Mouse (Mus musculus) right cerebral cortex, postnatal 25 days (tissue): ENCODE data around the gene Rnf212b.

Experiments used
- DNase-seq: peaks from one replicate; pipeline ENCODE4 v3.0.0; 2022

Gene Rnf212b

GRCm38 (mm10) chr14:54799686-54800085 is 14.3 kb upstream of the Rnf212b start:
- no peak for DNase-seq

- no peak for DNase-seq
These were observed 11.5 kb upstream of the Rnf212b start for GRCm38 (mm10) chr14:54802428-54802827.

- no peak for DNase-seq
These were observed 7.8 kb upstream of the Rnf212b start for GRCm38 (mm10) chr14:54806124-54806523.

GRCm38 (mm10) chr14:54808718-54809667 is 4.9 kb upstream of the Rnf212b start:
- no peak for DNase-seq

GRCm38 (mm10) chr14:54809668-54810033 is 4.3 kb upstream of the Rnf212b start:
- no peak for DNase-seq

- DNase-seq, result no peak
These were observed 1.8 kb downstream of the Rnf212b start for GRCm38 (mm10) chr14:54815737-54816136.

GRCm38 (mm10) chr14:54817791-54818190 is 3.9 kb downstream of the Rnf212b start:
- DNase-seq, result no peak

- DNase-seq, result no peak
These were observed 8.4 kb downstream of the Rnf212b start for GRCm38 (mm10) chr14:54822301-54822700.

GRCm38 (mm10) chr14:54823716-54824115 is 9.8 kb downstream of the Rnf212b start:
- no peak for DNase-seq

- DNase-seq, result peak; percentile 7
These were observed 29.5 kb downstream of the Rnf212b start for GRCm38 (mm10) chr14:54843461-54843860.

- no peak for DNase-seq
These were observed 41.8 kb downstream of the Rnf212b start for GRCm38 (mm10) chr14:54855726-54856125.

GRCm38 (mm10) chr14:54856703-54857102 is 42.8 kb downstream of the Rnf212b start:
- DNase-seq, result no peak

- no peak for DNase-seq
These were observed 44.0 kb downstream of the Rnf212b start for GRCm38 (mm10) chr14:54857891-54858290.

- no peak for DNase-seq
These were observed 46.6 kb downstream of the Rnf212b start for GRCm38 (mm10) chr14:54860511-54860910.

- DNase-seq, result peak; percentile 93
These were observed 49.8 kb downstream of the Rnf212b start for GRCm38 (mm10) chr14:54863501-54864312.

GRCm38 (mm10) chr14:54864313-54865036 is 50.5 kb downstream of the Rnf212b start:
- DNase-seq, result no peak

- DNase-seq, result no peak
These were observed 51.7 kb downstream of the Rnf212b start for GRCm38 (mm10) chr14:54865626-54866025.

- no peak for DNase-seq
These were observed 52.3 kb downstream of the Rnf212b start for GRCm38 (mm10) chr14:54866268-54866667.

- no peak for DNase-seq
These were observed 53.0 kb downstream of the Rnf212b start for GRCm38 (mm10) chr14:54866936-54867335.

- no peak for DNase-seq
These were observed 54.1 kb downstream of the Rnf212b start for GRCm38 (mm10) chr14:54868026-54868425.

- no peak for DNase-seq
These were observed 56.9 kb downstream of the Rnf212b start, which contains the start of gene Homez for GRCm38 (mm10) chr14:54870861-54871260. Gene Homez, minus strand, starts transcription at chr14:54870961.

- DNase-seq, result no peak
These were observed 60.2 kb downstream of the Rnf212b start for GRCm38 (mm10) chr14:54874165-54874564.
